Mouse (Mus musculus) heart, postnatal 25 days (tissue): ENCODE results near the gene Sv2c. TPM values are rescaled to one million over a fixed set of nuclear protein-coding genes. Genes with fewer than 3 reads are reported as not detected.

Source experiments
- DNase-seq: peaks from one replicate; pipeline ENCODE4 v3.0.0; 2022; ENCODE audit warnings: low spot score
- intact Hi-C: fragments of 180-260 bp; cut with DNase I; formaldehyde crosslinking; loops from one replicate; pipeline ENCODE4 v1.15.1; 2025
- total RNA-seq, 2 experiments: library from RNA; stranded (reverse); gene quantifications; 2 replicates each; pipeline ENCODE4 v1.2.3; 2021

Sv2c gene
- total RNA-seq, 2 experiments from 2014 or later: 0.16 to 0.17 TPM

DNA sequence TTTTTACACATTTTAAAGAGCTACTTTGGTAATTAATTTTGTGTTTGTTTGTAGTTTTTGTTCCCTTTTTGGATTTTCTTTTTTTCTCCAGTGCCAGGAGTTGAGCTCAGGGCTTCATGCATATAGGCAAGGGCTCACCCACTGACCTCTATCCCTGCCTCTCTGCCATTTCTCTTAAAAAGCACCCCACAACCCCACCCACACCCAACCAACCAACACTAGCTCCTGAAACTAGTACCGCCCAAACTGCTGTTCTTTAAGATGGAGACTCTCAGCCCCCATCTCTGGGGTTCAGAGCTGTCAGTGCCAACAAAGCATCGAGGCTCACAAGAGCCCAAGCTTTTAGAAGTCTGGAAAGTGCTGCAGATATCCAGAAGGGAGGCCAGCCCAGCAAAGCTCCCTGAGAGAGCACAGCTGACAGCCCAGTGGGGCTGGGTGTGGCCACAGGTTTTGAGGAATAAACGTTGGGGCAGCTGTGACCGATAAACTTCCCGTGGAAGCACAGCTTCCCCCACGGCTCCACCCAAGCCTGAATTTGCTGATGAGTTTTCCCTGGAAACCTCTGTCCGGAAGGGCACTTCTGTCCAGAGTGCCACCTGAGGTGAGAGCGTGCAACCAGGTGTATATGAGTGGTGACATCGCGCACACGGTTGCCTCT lies 181.8 kb downstream of the Sv2c start:
- intact Hi-C loops: no loop called here
- no peak for DNase-seq

DNA sequence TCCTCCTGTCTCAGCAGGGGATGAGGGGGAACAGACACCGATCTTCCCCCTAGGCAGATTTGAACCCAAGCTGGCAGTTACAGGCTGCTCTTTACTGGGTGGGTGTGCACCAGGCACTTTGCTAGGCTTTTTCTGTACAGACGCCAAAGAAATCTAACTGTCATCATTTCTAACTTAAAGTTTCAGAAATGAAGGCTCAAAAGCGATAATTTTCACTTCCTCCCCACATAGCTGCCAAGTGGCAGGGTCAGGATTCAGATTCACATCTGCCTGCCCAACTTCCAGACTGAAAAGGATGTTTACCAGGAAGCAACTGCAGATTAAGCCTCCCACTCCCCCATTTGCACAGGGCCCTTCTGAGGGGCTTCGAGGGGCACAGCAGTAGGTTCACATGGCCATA lies 183.0 kb downstream of the Sv2c start:
- intact Hi-C loops: no loop called here
- DNase-seq: no peak

DNA sequence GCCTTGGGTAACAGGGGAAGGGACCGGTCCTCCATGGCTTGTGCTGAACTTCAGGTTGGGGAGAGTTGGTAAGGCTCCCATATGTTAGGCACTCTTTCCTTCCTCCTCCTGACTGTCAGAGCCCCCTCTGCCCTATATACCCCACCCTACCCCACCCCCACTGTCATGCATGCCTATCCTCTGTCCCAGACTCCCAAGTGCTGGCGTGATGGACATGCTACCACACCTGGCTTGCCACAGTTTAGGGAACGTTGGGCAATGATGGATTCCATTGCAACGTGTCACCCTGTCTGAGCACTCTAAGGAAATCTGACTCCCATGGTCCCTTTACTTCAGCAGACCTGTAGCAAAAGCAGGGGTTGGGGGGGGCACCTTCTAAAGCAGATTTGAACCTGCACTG lies 183.6 kb downstream of the Sv2c start:
- intact Hi-C loops: no loop called here

DNA sequence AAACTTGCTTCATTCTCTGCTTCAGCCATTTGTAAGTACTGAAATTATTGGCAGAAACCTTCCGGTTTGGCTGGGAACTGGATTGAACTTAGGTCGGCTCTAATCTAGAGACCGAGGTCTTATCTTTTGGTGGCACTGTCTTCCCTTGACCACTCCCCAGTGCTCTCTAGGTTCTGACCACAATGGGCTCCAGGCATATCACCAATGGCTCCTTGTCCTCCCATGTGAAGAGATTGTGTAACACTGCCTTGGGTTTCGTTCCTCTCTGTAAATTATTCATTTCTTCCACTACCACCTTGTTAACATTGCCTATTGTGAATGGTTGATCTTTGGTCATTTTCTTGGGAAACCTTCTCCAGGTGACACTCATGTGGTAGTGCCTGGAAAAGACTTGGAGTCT lies 184.0 kb downstream of the Sv2c start:
- intact Hi-C loops: no loop called here

More for the DNA sequence above, 183.6 kb downstream of the Sv2c start:
- DNase-seq: no peak

DNA sequence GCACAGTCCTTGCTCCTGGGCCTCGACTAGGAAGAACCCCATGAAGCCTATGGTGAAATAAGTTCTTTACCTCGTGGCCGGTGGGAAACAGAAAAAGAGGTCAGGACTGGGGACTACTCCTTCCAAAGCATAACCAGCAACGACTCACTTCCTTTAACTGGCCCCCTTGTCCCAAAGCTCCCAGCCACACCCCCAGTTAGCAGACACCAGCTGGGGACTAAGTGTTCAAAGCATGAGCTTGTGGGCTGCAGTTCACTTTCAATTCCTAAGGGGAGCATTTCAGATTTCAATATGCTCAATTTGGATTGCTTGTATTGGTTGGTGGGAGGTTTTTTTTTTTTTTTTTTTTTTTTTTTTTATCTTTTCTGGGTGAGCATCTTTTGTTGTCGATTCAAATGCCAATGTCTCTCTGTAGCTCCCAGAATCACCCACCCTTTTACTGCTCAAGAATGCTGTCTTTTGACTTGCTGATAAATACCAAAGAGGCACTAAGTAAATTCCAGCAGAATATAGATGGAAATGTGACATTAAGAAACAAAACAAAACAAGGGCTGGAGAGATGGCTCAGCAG lies 186.4 kb downstream of the Sv2c start:
- no peak for DNase-seq
- intact Hi-C loops: no loop called here

More for the DNA sequence above, 184.0 kb downstream of the Sv2c start:
- no peak for DNase-seq

DNA sequence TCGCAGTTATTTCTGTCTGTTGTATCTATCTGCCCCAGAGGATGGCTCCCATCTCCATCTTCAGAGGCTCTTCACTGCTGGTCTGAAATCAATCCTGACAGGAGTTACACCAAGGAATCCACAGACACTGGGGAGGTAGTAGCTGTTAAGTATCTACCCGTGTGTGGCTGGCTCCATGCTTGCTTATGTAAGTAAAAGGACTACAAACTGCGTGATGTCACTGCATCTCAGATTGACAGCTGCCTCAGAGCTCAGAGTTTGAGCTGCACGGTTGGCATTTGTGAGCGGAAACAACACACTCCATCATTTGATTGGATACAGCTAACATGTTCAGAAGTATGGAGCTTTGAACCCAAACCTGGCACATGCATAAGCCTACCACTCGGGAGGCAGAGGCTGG lies 187.8 kb downstream of the Sv2c start:
- intact Hi-C loops: no loop called here
- DNase-seq: no peak

DNA sequence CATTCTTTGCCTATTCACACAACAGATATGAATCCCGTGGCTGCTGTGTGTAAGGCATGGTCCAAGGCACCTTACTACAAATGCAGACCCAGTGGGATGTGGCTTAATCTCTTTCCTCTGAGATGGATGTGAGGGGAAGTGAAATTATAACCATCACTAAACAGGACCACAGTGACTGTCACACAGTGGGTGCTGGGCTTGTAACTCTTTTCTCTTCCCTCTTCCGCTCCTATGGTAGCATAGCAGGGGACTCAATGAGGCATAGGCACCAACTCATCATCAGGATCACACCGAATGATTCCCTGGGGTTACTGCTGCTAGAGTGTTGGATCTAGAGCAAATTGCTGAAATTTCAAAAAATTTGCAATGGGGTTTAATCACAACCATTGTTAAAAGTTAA lies 188.5 kb downstream of the Sv2c start:
- intact Hi-C loops: no loop called here

DNA sequence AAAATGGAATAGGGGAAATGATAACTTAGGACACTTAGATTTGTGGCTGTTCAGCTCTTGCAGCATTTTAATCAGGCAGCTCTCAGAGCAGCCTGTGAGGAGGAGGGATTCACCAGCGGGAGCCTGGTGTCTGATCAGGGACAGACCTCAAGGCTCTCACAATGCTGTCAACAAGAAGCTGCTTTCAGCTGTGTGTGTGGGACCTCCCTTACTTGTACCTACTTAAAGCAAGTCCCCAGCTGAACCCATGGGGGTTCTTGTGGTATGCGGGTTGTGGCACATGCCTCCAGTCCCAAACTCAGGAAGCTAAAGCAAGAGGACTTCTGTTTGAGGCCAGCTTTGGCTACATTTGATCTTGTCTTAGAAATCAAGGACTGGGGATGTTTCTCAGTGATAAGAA lies 189.8 kb downstream of the Sv2c start:
- intact Hi-C loops: no loop called here
- no peak for DNase-seq

More for the DNA sequence above, 188.5 kb downstream of the Sv2c start:
- DNase-seq: no peak

DNA sequence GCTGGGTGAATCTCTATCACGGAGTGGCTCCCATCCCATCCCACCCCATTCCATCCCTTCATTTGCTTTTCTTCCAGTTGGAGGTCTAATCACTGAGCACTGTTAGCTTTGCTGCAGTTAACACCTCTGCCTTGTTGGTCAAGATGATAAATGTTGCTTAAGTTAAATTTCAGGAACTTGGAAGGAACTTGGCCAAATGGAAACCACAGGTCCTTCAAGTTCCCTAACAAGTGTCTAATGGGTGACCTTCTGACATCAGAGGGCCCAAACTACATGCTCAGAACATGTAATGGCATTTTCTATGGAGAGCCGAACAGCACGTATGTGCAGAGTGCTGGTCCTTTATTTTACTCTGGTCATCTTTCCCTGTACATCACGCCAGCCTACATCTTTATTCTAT lies 190.5 kb downstream of the Sv2c start:
- no peak for DNase-seq
- intact Hi-C loops: no loop called here

DNA sequence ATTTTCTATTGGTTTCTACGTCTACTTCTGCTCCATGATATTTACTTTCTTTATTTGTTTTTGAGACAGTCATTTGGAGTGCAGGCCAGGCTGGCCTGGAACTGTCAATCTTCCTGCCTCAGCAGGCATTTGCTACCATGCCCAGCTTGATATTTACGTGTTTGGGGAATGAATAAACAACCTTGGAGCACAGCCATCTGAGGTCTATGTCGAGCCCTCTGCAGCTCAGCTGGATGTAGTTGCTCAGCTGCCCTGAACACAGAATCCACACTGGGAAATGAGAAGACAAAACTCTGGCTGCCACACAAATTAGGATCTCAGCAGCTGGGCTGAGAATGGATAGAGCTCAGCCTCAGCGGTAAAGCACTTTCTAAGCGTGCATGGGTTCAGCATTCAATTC lies 191.6 kb downstream of the Sv2c start:
- no peak for DNase-seq
- intact Hi-C loops: no loop called here

DNA sequence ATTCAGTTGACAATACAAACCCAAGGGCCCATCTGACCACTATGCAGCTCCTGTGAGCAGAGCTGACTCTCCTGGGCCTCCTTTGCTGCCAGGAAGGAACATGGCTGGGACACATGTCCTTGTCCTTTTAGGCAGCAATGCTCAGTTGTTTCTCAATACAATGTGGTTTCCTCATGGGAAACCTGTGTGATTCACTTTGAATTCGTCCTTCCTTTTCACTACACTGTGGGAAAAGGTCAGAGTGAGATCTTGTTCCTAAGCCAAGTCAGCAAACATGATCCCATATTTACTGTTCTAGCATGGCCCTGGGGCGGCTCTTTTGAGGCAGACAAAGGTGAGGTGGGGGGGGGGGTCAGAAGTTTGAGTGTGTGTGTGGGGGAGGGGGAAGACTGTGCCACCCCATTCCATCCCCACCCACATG lies 208.2 kb downstream of the Sv2c start:
- DNase-seq: no peak
- intact Hi-C loops: no loop called here

DNA sequence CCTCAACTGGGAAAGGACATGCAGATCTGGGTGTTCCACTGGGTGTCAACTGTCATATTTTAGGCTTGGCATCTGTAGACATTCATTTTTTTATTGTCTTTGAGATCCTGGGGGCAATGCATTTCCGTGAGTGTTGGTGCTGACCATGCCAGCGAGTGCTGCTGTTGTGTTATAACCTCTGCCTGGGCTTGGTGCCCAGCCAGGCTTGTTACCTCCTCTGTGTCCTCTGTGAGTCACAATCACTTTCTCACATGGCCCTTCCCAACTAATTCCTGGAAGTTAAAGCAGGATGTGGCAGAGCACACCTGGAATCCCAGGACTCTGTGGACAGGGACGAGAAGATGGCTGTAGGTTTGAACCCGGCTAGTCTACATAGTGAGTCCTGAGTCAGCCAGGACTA lies 209.8 kb downstream of the Sv2c start:
- no peak for DNase-seq
- intact Hi-C loops: no loop called here

DNA sequence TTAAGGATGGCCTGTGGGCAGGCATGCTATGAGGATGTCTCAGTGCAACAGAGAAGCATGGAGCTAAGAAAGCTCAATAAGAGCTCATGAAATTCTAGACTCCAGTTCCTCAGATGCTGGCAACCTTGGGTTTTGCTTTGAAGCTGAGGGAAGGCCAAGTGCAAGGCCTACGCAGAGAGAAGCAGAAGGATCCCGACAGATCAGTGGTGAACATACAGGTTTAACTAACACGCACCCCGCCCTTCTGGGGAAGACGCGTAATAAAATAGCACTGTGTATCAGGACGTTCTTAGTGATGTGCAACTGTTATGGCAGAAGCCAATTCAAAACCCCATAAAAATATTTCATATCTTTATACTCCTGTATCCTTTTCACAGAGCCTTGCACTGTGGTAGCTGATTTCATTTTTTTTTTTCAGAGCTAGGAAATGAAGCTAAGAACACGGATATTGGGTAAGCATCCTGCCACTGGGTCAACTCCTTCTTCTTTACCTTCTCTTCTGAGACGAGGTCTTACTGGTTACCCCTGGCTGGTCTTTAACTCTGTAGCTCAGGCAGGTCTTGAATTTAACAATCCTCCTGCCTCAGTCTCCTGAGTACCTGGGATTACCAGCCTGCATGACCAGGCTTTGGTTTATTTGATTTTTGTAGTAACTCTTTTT lies 213.6 kb downstream of the Sv2c start:
- intact Hi-C loops: no loop called here

DNA sequence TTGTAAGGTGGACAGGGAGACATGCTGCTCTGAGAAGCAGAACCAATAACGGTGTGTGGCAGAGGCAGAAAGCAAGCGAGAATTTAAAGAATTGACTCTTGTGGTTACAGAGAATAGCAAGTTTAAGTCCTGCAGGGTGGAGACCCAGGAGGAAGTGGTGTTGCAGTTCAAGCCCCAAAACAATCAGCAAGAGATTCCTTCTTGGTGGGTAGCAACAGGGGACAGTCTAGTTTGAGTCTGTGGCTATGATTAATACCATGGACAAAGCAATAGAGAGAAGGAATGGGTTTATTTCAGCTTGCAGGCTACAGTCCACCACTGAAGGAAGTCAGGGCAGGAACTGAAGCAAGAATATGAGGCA lies 219.4 kb downstream of the Sv2c start:
- intact Hi-C loops: no loop called here
- DNase-seq: no peak

More for the DNA sequence above, 213.6 kb downstream of the Sv2c start:
- DNase-seq: no peak

DNA sequence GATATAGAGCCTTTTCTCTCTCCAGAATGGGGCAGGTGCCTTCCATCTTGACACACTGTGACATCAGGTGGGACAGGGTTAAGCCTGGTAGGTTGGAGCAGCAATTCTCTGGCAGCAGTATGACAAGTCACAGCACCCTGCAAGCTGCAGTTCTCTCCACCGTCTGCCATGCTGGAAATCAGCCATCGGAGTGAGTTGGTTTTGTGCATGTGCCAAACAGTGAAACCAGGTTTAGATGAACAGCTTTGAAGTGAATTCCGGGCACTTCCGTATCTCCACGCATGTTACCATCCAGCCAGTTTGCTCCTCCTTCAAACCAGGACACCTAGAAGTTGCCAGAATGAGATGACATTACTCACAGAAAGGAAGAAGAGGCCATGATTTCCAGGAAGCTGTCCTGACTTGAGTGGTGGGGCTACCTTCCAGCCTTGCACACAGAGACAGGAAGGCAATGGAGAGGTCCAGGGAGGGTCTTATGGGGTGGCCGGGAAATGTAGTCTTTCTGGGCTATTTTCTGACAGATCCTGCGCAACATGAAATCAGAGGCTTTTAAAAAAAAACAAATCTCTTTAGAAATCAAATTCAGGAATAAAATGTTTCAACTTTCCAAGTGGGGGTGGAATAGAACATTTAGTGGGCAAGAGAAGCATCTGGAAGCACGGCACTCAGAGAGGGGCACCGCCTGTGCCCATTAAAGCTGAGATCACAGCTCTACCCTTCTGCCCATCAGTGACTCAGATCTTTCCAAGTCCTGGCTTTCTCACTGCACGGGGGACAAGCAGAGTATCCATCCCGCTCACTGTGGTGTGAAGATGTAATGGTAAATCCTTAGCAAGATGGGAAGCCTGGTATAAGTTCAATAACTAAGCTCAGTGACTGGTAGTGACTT lies 220.0 kb downstream of the Sv2c start:
- DNase-seq: no peak
- intact Hi-C loops: no loop called here

DNA sequence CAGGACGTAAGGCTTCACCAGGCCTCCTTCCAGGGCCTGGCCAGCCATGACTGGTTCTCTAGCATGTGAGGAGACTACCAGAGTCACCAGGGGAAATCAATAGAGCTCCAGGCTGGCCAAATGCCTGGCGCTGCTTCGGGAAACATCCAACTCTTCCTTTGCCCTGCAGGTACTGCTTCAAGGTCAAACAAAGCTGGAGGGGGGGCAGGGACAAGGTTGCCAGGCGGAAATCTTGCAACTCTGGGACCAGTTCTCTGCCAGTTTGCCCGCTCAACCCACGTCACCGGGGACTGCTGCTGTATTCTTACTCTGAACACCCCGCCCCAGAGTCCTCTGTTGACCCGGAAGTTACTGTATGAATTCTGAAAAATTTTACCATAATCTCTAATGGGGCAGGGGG lies 222.1 kb downstream of the Sv2c start:
- intact Hi-C loops: no loop called here
- DNase-seq: no peak

DNA sequence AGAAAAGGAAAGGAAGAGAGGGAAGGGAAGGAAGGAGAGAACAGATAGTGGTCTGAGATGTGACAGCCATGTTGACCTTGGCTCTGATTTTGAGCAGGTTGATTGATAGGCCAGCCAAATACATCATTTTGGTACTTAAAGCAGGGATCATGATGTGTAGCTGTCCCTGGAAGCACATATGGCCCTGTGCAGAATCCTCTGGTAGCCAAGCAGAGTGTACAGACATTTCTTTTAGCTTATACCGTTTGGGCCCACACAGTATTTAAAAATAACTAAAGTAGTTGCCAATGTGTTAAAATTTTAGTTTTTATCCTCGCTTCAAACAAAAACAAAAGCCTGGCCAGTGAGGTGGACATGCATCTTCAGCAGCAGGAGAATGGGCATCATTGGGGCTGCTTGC lies 223.1 kb downstream of the Sv2c start:
- no peak for DNase-seq
- intact Hi-C loops: no loop called here
